Mouse (Mus musculus) embryonic facial prominence, embryonic 13.5 days (tissue): ENCODE results near the gene Sigmar1. TPM values are rescaled to one million over a fixed set of nuclear protein-coding genes. Genes with fewer than 3 reads are reported as not detected.
A peak's percentile ranks its signal among the peaks of the same experiment; 100 is the strongest.
"Not testable (repeated sequence)": the region's sequence is repeated elsewhere in the genome, so short reads cannot be mapped to it uniquely, and the experiment has no call there.

Experiments used
- ATAC-seq: fragments of 200-750 bp; cut with Nextera tagmentation; 2 replicates; pipeline ENCODE4 v1.8.0; 2017; ENCODE audit warnings: low read depth; ENCODE audit not compliant: insufficient number of reproducible peaks, insufficient read depth, low FRiP score, low TSS enrichment
- H3K27ac ChIP-seq: fragments of 300-500 bp; sonication (generic); 2 replicates; pipeline ENCODE4 v1.5.1; 2015; ENCODE audit warnings: moderate library complexity, mild to moderate bottlenecking, inconsistent platforms
- H3K27me3 ChIP-seq: fragments of 300-500 bp; sonication (generic); 2 replicates; pipeline ENCODE4 v1.6.1; 2015; ENCODE audit warnings: mild to moderate bottlenecking, inconsistent platforms
- H3K36me3 ChIP-seq: fragments of 300-500 bp; sonication (generic); 2 replicates; pipeline ENCODE4 v1.6.1; 2015; ENCODE audit warnings: mild to moderate bottlenecking, inconsistent platforms
- H3K4me1 ChIP-seq: fragments of 300-500 bp; sonication (generic); 2 replicates; pipeline ENCODE4 v1.6.1; 2015; ENCODE audit warnings: inconsistent platforms
- H3K4me2 ChIP-seq: fragments of 300-500 bp; sonication (generic); 2 replicates; pipeline ENCODE4 v1.6.1; 2015; ENCODE audit warnings: moderate library complexity, mild to moderate bottlenecking, inconsistent platforms
- H3K4me3 ChIP-seq: fragments of 300-500 bp; sonication (generic); 2 replicates; pipeline ENCODE4 v1.5.1; 2015; ENCODE audit warnings: mild to moderate bottlenecking, inconsistent platforms
- H3K9ac ChIP-seq: fragments of 300-500 bp; sonication (generic); 2 replicates; pipeline ENCODE4 v1.6.1; 2015; ENCODE audit warnings: mild to moderate bottlenecking, inconsistent platforms
- H3K9me3 ChIP-seq: fragments of 300-500 bp; sonication (generic); 2 replicates; pipeline ENCODE4 v1.6.1; 2016; ENCODE audit warnings: inconsistent platforms
- WGBS: fragments of 180-500 bp; shearing (Covaris S2); methylation state at CpG from one replicate; pipeline ENCODE4 v1.1.7; 2015; ENCODE audit warnings: mixed read lengths; 5-methylcytosine and 5-hydroxymethylcytosine counted together
- polyA plus RNA-seq: library from polyadenylated mRNA; unstranded; fragments of >200 nt; fragmentation: Nextera tagmentation; extraction: Ambion mirVana; gene quantifications from 2 replicates; pipeline ENCODE4 v1.2.1, GENCODE M21; 2015

The Sigmar1 gene
- polyA plus RNA-seq, 1 experiment from 2014 or later = 87.7 TPM

DNA sequence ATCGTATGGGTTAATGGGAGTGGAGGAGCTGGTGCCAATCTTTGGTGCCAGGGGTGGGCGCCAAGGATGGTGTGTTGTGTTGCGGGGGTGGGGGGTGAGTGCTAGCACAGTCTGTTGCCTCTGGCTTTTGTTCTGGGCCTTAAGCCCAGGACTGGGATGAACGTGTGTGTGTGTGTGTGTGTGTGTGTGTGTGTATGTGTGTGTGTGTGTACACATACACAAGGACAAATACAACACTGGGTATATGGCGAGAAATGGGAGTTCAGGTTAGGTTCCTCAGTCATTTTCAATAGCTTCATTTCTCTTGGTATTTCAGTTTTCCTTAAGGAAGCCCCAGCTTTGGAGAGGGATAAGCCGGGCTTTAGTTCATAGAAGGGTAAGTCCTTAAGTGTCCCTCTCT is 7.2 kb upstream of the Sigmar1 start:
- Histone ChIP-seq H3K9ac (peak overlapping the region; percentile 82), H3K4me1 (peaks cover 41% of the 10 kb centered on the region), H3K4me3 (peak overlapping the region; percentile 61), H3K4me2 (peak overlapping the region; percentile 95), H3K27ac (peak overlapping the region; percentile 99), H3K36me3 (peaks cover 29% of the 10 kb centered on the region)
- H3K27me3 ChIP-seq, ATAC-seq, H3K9me3 ChIP-seq: not testable (repeated sequence)
- 51% methylated on average over 4 of the region's 6 CpGs for WGBS

DNA sequence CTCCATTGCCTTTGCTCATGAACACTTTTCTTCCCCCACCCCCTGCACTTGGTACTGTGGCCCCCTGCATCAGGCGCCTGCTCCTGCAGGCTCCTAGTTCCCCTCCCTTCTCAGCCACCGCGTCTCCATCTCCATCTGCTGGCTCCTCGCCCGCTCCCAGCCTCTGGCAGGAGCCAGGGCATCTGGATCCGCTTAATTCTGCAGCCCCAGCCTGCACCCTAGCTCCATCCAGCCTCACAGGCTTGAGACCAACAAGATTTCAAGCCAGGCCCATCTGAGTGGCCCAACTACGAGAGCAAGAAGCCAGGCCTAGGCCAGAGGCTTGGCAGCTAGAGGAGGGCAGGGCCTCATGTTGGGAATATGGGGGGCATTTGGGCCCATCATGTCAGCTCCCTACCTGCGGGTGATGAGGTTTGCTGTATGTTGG is 6.7 kb upstream of the Sigmar1 start:
- peak overlapping the region; percentile 99 for H3K27ac ChIP-seq
- WGBS = 20% methylated on average over 8 of the region's 8 CpGs
- ATAC-seq = peak; percentile 79
- H3K9ac ChIP-seq = peak overlapping the region; percentile 82
- H3K4me3 ChIP-seq = peak overlapping the region; percentile 61
- peaks cover 29% of the 10 kb centered on the region for H3K36me3 ChIP-seq
- peak overlapping the region; percentile 95 for H3K4me2 ChIP-seq
- H3K9me3 ChIP-seq, H3K27me3 ChIP-seq: not testable (repeated sequence)
- H3K4me1 ChIP-seq = peaks cover 41% of the 10 kb centered on the region

DNA sequence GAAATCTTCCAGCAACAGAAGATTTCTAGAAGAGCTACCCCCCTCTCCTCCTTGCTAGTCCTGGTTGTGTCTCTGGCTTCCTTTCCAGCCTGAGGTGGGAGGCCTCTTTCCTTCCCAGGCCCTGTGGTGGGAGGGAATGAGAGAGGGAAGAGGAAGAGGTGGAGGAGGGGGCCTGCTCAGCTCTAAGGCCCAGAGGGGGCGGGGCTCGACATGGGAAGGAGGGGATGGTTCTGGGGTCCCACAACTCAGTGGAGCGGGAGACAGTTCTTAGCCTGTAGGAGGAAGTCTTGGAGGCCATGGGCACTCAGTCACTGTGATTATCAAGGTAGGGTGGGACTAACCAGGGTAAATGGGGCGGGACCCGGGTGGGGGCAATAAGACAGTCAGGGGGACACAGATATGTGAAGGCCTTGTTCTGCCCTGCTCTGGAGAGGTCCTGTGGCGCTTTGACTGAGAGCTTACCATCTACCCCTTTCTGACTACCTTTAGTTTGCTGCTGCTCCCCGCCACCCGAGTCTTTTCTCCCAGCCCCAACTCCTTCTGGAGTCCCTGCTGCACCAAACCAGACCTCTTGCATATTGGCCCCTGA is 6.2 kb upstream of the Sigmar1 start:
- peak overlapping the region; percentile 95 for H3K4me2 ChIP-seq
- no peaks in the 10 kb centered on the region for H3K9me3 ChIP-seq
- peak overlapping the region; percentile 82 for H3K9ac ChIP-seq
- peaks cover 41% of the 10 kb centered on the region for H3K4me1 ChIP-seq
- H3K4me3 ChIP-seq = peak overlapping the region; percentile 61
- H3K27ac ChIP-seq = peak overlapping the region; percentile 99
- no peaks in the 10 kb centered on the region for H3K27me3 ChIP-seq
- peak; percentile 82 for ATAC-seq
- peaks cover 30% of the 10 kb centered on the region for H3K36me3 ChIP-seq
- WGBS = 20% methylated on average over 8 of the region's 8 CpGs

DNA sequence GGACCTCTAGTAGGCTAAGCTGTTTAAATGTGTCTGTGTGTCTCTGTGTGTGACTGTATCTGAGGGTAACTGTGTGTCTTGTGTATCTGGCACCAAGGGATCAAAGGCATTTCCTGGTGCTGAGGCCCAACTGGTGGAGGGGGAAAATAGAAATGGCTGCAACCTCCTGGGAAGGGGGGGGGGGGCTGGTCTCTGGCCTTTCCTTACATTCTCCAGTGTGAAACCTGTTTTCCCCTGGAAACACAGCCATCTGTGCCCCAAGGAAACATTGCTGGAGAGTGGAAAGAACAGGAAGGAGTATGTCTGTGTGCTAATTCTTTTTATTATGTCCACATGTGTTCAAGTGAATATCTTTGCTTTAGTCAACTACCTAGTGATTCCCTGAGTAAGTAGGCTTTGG is 5.7 kb upstream of the Sigmar1 start:
- Histone ChIP-seq H3K4me3 (peak overlapping the region; percentile 61), H3K4me2 (peak overlapping the region; percentile 95), H3K27ac (peak overlapping the region; percentile 99), H3K9me3 (no peaks in the 10 kb centered on the region), H3K9ac (peak overlapping the region; percentile 82), H3K4me1 (peaks cover 44% of the 10 kb centered on the region), H3K36me3 (peaks cover 28% of the 10 kb centered on the region), H3K27me3 (no peaks in the 10 kb centered on the region)
- ATAC-seq = 0 out of 2 replicates have a peak, but pooled peaks have one; percentile 1

DNA sequence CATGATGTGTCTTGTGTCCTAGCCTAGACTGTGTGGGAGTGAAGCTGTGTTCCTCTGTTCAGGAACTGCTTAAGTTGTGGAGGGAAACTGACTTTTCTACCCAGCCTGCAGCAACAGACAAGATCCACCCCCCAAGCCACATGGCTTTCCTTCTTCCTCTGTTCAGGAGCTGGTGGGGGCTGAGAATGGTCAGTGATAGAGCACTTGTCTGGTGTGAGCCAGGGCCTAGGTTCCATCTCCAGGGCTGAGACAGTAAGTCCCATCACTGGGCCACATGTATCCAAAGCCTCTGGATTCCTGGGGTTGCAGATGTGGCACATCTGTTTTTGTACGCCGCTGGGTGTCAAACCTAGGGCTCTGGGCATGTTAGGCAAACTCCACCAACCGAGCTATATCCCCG is 5.0 kb upstream of the Sigmar1 start:
- Histone ChIP-seq H3K4me2 (peak overlapping the region; percentile 95), H3K9ac (peak overlapping the region; percentile 82), H3K4me3 (peak overlapping the region; percentile 61), H3K27me3 (no peaks in the 10 kb centered on the region), H3K36me3 (peaks cover 24% of the 10 kb centered on the region), H3K9me3 (no peaks in the 10 kb centered on the region), H3K27ac (peak overlapping the region; percentile 99), H3K4me1 (peaks cover 49% of the 10 kb centered on the region)
- no peak for ATAC-seq
- WGBS = 23% methylated on average over 4 of the region's 4 CpGs

DNA sequence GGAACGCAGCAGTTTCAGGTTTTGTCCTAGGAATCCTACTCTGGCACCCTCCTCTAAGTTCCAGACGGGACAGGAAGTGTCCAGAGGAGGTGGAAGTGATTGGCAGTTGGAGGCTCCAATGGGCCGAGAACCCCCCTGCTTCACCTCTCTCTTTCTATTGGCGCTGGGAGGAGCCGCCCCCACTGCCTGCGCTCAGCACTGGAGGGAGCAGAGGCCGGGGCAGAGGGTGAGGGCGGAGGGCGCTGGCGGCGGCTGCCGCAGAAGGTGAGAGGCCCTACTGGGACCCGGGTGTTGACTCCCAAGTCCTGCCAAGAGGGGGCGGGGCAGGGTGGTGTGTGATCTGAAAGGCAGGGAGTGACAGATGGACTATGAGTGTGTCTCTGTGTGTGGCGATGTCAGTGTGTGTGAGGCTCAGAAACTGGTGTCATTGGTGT is 4.3 kb upstream of the Sigmar1 start:
- no peaks in the 10 kb centered on the region for H3K9me3 ChIP-seq
- ATAC-seq = peak; percentile 82
- H3K27ac ChIP-seq = peak overlapping the region; percentile 99
- H3K4me1 ChIP-seq = peaks cover 49% of the 10 kb centered on the region
- peak overlapping the region; percentile 95 for H3K4me2 ChIP-seq
- H3K4me3 ChIP-seq = peak overlapping the region; percentile 61
- H3K27me3 ChIP-seq = no peaks in the 10 kb centered on the region
- peak overlapping the region; percentile 82 for H3K9ac ChIP-seq
- under 1% methylated on average over 15 of the region's 15 CpGs for WGBS
- H3K36me3 ChIP-seq = peaks cover 24% of the 10 kb centered on the region

DNA sequence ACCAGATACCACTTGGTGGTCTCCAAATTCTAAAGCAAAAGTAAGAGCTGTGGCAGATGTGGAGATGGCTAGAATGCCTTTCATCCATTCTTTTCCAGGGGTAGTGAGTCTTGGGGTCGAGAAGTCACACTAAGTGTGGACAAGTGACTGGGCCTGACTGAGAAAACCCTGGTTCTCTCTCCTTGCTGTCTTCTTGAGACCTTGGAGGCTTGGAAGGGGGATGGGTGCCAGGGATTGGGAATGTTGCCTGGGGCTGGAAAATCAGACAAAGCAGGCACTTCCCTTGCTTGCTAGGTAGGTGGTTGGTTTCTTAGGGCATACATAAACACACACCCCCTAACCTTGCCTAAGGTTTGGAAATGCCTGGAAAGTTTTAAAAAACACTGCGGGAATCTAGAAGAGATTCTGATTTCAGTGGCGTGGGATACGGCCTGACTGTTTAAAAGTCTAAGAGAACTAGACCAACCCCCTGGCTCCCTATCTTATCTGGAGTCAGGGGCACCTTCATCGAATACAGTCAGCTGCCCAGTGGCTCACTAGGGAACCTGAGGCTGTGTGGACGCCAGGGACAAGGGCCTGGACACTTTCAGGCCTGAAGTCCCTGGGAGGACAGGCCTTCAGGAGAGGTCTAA is 3.8 kb upstream of the Sigmar1 start:
- H3K4me3 ChIP-seq = peak overlapping the region; percentile 61
- no peak for ATAC-seq
- H3K9me3 ChIP-seq = no peaks in the 10 kb centered on the region
- peak overlapping the region; percentile 99 for H3K27ac ChIP-seq
- H3K4me2 ChIP-seq = peak overlapping the region; percentile 95
- H3K4me1 ChIP-seq = peaks cover 52% of the 10 kb centered on the region
- peaks cover 24% of the 10 kb centered on the region for H3K36me3 ChIP-seq
- H3K9ac ChIP-seq = peak overlapping the region; percentile 82
- 32% methylated on average over 6 of the region's 6 CpGs for WGBS
- H3K27me3 ChIP-seq = no peaks in the 10 kb centered on the region

DNA sequence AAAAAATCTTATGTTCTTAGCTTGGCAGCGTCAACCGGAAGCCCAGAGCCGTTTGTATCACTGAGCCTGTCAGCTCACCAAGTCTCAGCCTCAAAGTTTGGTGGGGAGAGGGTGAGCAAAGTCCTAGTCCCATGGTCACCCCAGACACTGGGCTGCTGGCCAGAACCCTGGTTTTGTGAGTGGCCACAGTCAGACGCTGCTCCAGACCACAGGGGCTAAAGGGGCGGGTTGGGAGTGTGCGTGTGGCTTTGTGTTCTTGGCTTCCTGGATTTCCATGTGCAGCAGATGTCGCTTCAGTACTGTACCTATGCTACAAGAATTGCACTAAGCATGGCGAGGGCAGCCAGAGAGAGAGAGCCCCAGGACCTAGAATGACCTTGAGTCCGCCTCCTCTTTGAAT is 3.2 kb upstream of the Sigmar1 start:
- Histone ChIP-seq H3K27ac (peak overlapping the region; percentile 99), H3K4me1 (peaks cover 56% of the 10 kb centered on the region)
- ATAC-seq = no peak

DNA sequence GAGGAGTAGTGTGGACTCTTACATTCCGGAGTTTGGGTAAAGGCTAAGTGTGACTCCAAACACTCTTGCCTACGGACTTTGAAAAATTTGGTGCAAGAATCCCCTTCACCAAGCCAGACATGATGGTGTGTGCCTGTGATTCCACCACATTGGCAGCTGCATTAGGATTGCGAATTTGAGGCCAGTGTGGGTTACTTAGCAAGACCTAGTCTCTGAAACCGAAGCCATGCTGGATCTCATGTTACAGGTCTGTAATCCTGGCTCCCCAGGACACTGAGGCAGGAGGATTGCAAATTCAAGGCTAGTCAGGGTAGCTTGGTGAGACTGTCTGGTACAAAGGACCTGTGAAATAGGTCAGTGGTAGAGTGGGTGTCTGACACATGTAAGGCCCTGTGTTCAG is 2.7 kb upstream of the Sigmar1 start:
- H3K9ac ChIP-seq = no peak overlapping the region
- peaks cover 53% of the 10 kb centered on the region for H3K4me1 ChIP-seq
- H3K27me3 ChIP-seq = no peaks in the 10 kb centered on the region
- ATAC-seq = no peak
- WGBS = 90% methylated on average over 4 of the region's 4 CpGs
- no peaks in the 10 kb centered on the region for H3K9me3 ChIP-seq
- H3K4me3 ChIP-seq = no peak overlapping the region
- H3K4me2 ChIP-seq = no peak overlapping the region
- 0 out of 2 replicates have a peak overlapping the region, but pooled peaks have one; percentile 99 for H3K27ac ChIP-seq
- peaks cover 24% of the 10 kb centered on the region for H3K36me3 ChIP-seq

More for the DNA sequence above, 3.2 kb upstream of the Sigmar1 start:
- WGBS = 81% methylated on average over 9 of the region's 9 CpGs
- Histone ChIP-seq H3K9ac (peak overlapping the region; percentile 82; the same call in 1 of the 2 replicates), H3K9me3 (no peaks in the 10 kb centered on the region), H3K4me2 (no peak overlapping the region), H3K36me3 (peaks cover 24% of the 10 kb centered on the region), H3K27me3 (no peaks in the 10 kb centered on the region), H3K4me3 (no peak overlapping the region)

DNA sequence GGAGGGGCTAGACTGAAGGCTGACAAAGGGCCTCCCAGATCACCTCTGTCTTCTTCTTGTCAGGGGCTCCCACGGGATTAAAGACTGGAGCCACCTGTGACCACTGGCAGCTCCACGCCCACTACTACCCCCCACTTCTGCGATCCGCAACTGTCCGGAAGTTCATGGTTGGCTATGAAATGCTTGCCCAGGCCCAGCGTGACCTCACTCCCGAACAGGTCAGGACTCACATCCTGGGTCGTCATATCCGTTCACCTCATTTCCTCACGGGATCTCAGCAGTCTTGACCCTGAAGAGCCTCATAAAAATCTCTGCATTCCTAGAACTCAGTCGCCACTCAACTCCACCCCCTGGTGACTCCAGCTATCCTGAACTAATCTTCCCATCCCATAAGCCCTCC is 2.1 kb upstream of the Sigmar1 start:
- Histone ChIP-seq H3K36me3 (peaks cover 24% of the 10 kb centered on the region), H3K9me3 (no peaks in the 10 kb centered on the region), H3K27ac (no peak overlapping the region), H3K4me1 (peaks cover 48% of the 10 kb centered on the region), H3K4me3 (no peak overlapping the region), H3K9ac (no peak overlapping the region), H3K27me3 (no peaks in the 10 kb centered on the region), H3K4me2 (no peak overlapping the region)
- WGBS = 84% methylated on average over 11 of the region's 11 CpGs
- no peak for ATAC-seq

DNA sequence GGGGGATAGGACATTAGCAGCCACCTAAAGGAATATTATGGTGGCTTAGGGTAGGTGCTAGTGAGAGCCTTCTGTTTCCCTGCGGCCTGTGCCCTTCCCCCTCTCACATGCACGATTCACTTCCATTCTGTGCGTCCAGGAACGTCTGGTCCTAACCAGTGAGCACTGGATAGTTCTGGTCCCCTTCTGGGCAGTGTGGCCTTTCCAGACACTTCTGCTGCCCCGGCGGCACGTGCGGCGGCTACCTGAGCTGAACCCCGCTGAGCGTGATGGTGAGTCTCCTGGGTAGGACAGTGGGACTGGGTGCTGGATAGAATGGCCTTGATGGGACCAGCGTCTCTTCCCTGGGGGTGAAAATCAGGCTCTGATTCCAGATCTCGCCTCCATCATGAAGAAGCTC is 1.4 kb upstream of the Sigmar1 start:
- Histone ChIP-seq H3K4me1 (peaks cover 42% of the 10 kb centered on the region), H3K27ac (no peak overlapping the region), H3K4me2 (no peak overlapping the region), H3K9me3 (no peaks in the 10 kb centered on the region), H3K9ac (no peak overlapping the region), H3K4me3 (no peak overlapping the region), H3K27me3 (no peaks in the 10 kb centered on the region), H3K36me3 (peaks cover 24% of the 10 kb centered on the region)
- 88% methylated on average over 13 of the region's 13 CpGs for WGBS
- no peak for ATAC-seq

DNA sequence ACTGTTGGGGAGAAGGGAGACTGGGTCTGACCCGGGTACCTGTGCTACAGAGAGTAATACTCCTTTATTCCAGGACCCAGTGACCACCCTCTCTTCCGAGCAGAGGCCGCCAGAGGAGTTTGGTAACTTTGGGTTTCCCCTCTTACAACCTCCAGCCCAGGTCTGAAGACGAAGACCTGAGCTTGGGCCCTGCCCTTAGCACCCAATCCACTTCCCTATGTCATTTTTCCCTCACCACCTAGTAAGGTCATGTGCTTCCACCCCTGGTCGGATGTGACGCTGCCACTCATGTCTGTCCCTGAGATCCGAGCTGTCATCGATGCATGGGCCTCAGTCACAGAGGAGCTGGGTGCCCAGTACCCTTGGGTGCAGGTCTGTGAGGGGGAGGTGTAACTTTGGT is 483 bp upstream of the Sigmar1 start:
- H3K9me3 ChIP-seq = no peaks in the 10 kb centered on the region
- peak overlapping the region; percentile 77 for H3K9ac ChIP-seq
- peaks cover 33% of the 10 kb centered on the region for H3K4me1 ChIP-seq
- peak overlapping the region; percentile 28; the same call in 1 of the 2 replicates for H3K27ac ChIP-seq
- H3K27me3 ChIP-seq = no peaks in the 10 kb centered on the region
- H3K4me3 ChIP-seq = peak overlapping the region; percentile 65
- ATAC-seq = no peak
- H3K36me3 ChIP-seq = peaks cover 24% of the 10 kb centered on the region
- peak overlapping the region; percentile 78 for H3K4me2 ChIP-seq
- WGBS = 81% methylated on average over 8 of the region's 8 CpGs
